In genomic region chr4:106150775-106151174, GRCm38 (mm10) we compare ENCODE assay signal across 26 mouse cellular contexts.
DNase-seq lines count a peak whose midpoint lies in the region; ATAC-seq and TF ChIP-seq lines count a peak whose summit lies in the region.
"Had no signal": no experiment of that assay in that cellular context is flagged by ENCODE, and none has a peak within 500 bp of the region (broad histone marks: within the 10 kb centered on the region; RNA-seq: fewer than 3 reads in every experiment).

No protein-coding gene starts in this region.

- ATAC-seq in forebrain, embryonic 13.5 days, result no peak
- no peak for ATAC-seq in forebrain, postnatal 0 days
- ATAC-seq in limb, embryonic 12.5 days (ENCODE audit: insufficient number of reproducible peaks, insufficient read depth, low FRiP score, low TSS enrichment, low read depth), result no peak
- ATAC-seq: CD4-positive, CD25-positive, alpha-beta regulatory T cell, adult 4 months; hindbrain, embryonic 16.5 days; intestine, embryonic 15.5 days; midbrain, embryonic 16.5 days had no signal

- no peaks in the 10 kb centered on the region for H3K36me3 ChIP-seq in forebrain, embryonic 13.5 days (ENCODE audit: poor library complexity, severe bottlenecking)
- no peaks in the 10 kb centered on the region for H3K36me3 ChIP-seq in forebrain, postnatal 0 days (ENCODE audit: insufficient read depth)
- no peaks in the 10 kb centered on the region for H3K36me3 ChIP-seq in embryonic facial prominence, embryonic 10.5 days (replicated peaks)
- no peaks in the 10 kb centered on the region for H3K36me3 ChIP-seq in limb, embryonic 12.5 days
- H3K36me3 ChIP-seq: heart, embryonic 12.5 days; hindbrain, embryonic 10.5 days; intestine, embryonic 15.5 days; liver, embryonic 15.5 days; neural tube, embryonic 13.5 days had no signal

- H3K27me3 ChIP-seq in forebrain, embryonic 13.5 days, result no peaks in the 10 kb centered on the region
- no peaks in the 10 kb centered on the region for H3K27me3 ChIP-seq in forebrain, postnatal 0 days (ENCODE audit: insufficient read depth, low read length)
- H3K27me3 ChIP-seq in embryonic facial prominence, embryonic 10.5 days (replicated peaks; ENCODE audit: low read depth, poor library complexity, severe bottlenecking), result no peaks in the 10 kb centered on the region
- H3K27me3 ChIP-seq in limb, embryonic 12.5 days, result 0 out of 2 replicates have a peak, but pooled peaks cover 5% of the 10 kb centered on the region
- H3K27me3 ChIP-seq: heart, embryonic 12.5 days; intestine, embryonic 15.5 days; liver, embryonic 15.5 days; neural tube, embryonic 13.5 days had no signal

- intact Hi-C loops in left cerebral cortex, postnatal 4 days (cut with DNase I), result no loop called here

- H3K9ac ChIP-seq in forebrain, embryonic 13.5 days, result no peak overlapping the region
- no peak overlapping the region for H3K9ac ChIP-seq in forebrain, postnatal 0 days
- no peak overlapping the region for H3K9ac ChIP-seq in limb, embryonic 12.5 days (replicated peaks)
- H3K9ac ChIP-seq: heart, embryonic 12.5 days; intestine, embryonic 15.5 days; liver, embryonic 15.5 days; neural tube, embryonic 13.5 days had no signal

- no peak overlapping the region for H3K4me2 ChIP-seq in forebrain, embryonic 13.5 days
- no peak overlapping the region for H3K4me2 ChIP-seq in forebrain, postnatal 0 days (ENCODE audit: low read depth)
- no peak overlapping the region for H3K4me2 ChIP-seq in limb, embryonic 12.5 days
- H3K4me2 ChIP-seq: heart, embryonic 12.5 days; intestine, embryonic 15.5 days; liver, embryonic 15.5 days; neural tube, embryonic 13.5 days had no signal

- H3K4me3 ChIP-seq in forebrain, embryonic 13.5 days, result no peak overlapping the region
- no peak overlapping the region for H3K4me3 ChIP-seq in forebrain, postnatal 0 days (ENCODE audit: low read depth, low read length)
- no peak overlapping the region for H3K4me3 ChIP-seq in embryonic facial prominence, embryonic 10.5 days
- no peak overlapping the region for H3K4me3 ChIP-seq in limb, embryonic 12.5 days (replicated peaks)
- H3K4me3 ChIP-seq: heart, embryonic 12.5 days; hindbrain, embryonic 10.5 days; intestine, embryonic 15.5 days; liver, embryonic 15.5 days; myocyte; neural tube, embryonic 13.5 days had no signal

- TF ChIP-seq CTCF in forebrain, postnatal 0 days (IDR thresholded peaks at IDR 0.05; ENCODE audit: low read depth), result no peak

- H3K27ac ChIP-seq in forebrain, embryonic 13.5 days, result 0 out of 2 replicates have a peak overlapping the region, but pooled peaks have one; percentile 3
- no peak overlapping the region for H3K27ac ChIP-seq in forebrain, postnatal 0 days (ENCODE audit: low read depth, low read length)
- H3K27ac ChIP-seq in embryonic facial prominence, embryonic 10.5 days (replicated peaks), result peak overlapping the region; percentile 67
- H3K27ac ChIP-seq in limb, embryonic 12.5 days, result peak overlapping the region; percentile 72; the same call in 1 of the 2 replicates
- H3K27ac ChIP-seq: hindbrain, embryonic 10.5 days; intestine, embryonic 15.5 days; kidney, postnatal 0 days; liver, embryonic 15.5 days; neural tube, embryonic 13.5 days had no signal

- no peaks in the 10 kb centered on the region for H3K9me3 ChIP-seq in forebrain, embryonic 13.5 days (replicated peaks)
- no peaks in the 10 kb centered on the region for H3K9me3 ChIP-seq in forebrain, postnatal 0 days (ENCODE audit: low read length)
- H3K9me3 ChIP-seq in embryonic facial prominence, embryonic 10.5 days, result no peaks in the 10 kb centered on the region
- H3K9me3 ChIP-seq in limb, embryonic 12.5 days, result peaks cover 16% of the 10 kb centered on the region
- H3K9me3 ChIP-seq: hindbrain, embryonic 10.5 days; intestine, embryonic 15.5 days; liver, embryonic 15.5 days; neural tube, embryonic 13.5 days had no signal

- H3K4me1 ChIP-seq in forebrain, embryonic 13.5 days, result peaks cover 12% of the 10 kb centered on the region; the same call in 1 of the 2 replicates
- no peaks in the 10 kb centered on the region for H3K4me1 ChIP-seq in forebrain, postnatal 0 days (ENCODE audit: insufficient read depth)
- peaks cover 17% of the 10 kb centered on the region for H3K4me1 ChIP-seq in embryonic facial prominence, embryonic 10.5 days
- peaks cover 23% of the 10 kb centered on the region for H3K4me1 ChIP-seq in limb, embryonic 12.5 days (replicated peaks)
- H3K4me1 ChIP-seq: heart, embryonic 12.5 days; hindbrain, embryonic 10.5 days; intestine, embryonic 15.5 days; liver, embryonic 15.5 days; neural tube, embryonic 13.5 days had no signal

- WGBS in forebrain, embryonic 13.5 days, result 52% methylated on average over 14 of the region's 14 CpGs
- WGBS in forebrain, postnatal 0 days, result 35% methylated on average over 14 of the region's 14 CpGs
- 68% methylated on average over 14 of the region's 14 CpGs for WGBS in embryonic facial prominence, embryonic 10.5 days
- WGBS in limb, embryonic 12.5 days, result 29% methylated on average over 14 of the region's 14 CpGs

- no peak for DNase-seq in forebrain, postnatal 0 days
- peak; percentile 3 for DNase-seq in left cerebral cortex, postnatal 4 days
- DNase-seq in left cerebral cortex, adult 18-20 months (ENCODE audit: low spot score in 2 of 2), result no peak
- DNase-seq in embryonic facial prominence, embryonic 10.5 days (ENCODE audit: low spot score), result no peak
- no peak for DNase-seq in adrenal gland, postnatal 36 days
- DNase-seq in right cerebral cortex, postnatal 4 days, result no peak
- DNase-seq: adrenal gland, adult 2 months; cerebellum, adult 2 months; heart, postnatal 10 days; liver; lung, postnatal 4 days; right cerebral cortex, adult 18-20 months; thymus, adult 18-20 months; thymus, postnatal 36 days had no signal
